10 mouse cellular contexts compared by ENCODE assay signal in genomic region chr1:39349001-39349400, GRCm38 (mm10). TPM values are rescaled to one million over a fixed set of nuclear protein-coding genes. Genes with fewer than 3 reads are reported as not detected.
DNase-seq lines count a peak whose midpoint lies in the region; TF ChIP-seq lines count a peak whose summit lies in the region.
"Had no signal": no experiment of that assay in that cellular context is flagged by ENCODE, and none has a peak within 500 bp of the region (broad histone marks: within the 10 kb centered on the region; RNA-seq: fewer than 3 reads in every experiment).

No protein-coding gene starts in this region.

- TF ChIP-seq CTCF in kidney, adult 2 months (conservative IDR thresholded peaks at IDR 0.05; ENCODE audit: insufficient read depth, insufficient read length, low read depth, low read length) = no peak

- TF ChIP-seq POLR2A in kidney, adult 2 months (IDR thresholded peaks at IDR 0.05; ENCODE audit: low read depth, low read length) = no peak

- H3K4me3 ChIP-seq in kidney, adult 2 months (ENCODE audit: insufficient read depth, low read depth, low read length) = no peak overlapping the region
- H3K4me3 ChIP-seq: neural tube, embryonic 13.5 days had no signal

- 87% methylated on average over 1 of the region's 1 CpGs for WGBS in kidney, adult 2 months

- no peak overlapping the region for H3K27ac ChIP-seq in kidney, adult 2 months (ENCODE audit: insufficient read depth, low read depth, low read length)
- H3K27ac ChIP-seq: neural tube, embryonic 13.5 days had no signal

- H3K27me3 ChIP-seq in kidney, adult 2 months (replicated peaks; ENCODE audit: control insufficient read depth, insufficient read depth, low read length) = no peaks in the 10 kb centered on the region
- H3K27me3 ChIP-seq: neural tube, embryonic 13.5 days had no signal

- H3K4me1 ChIP-seq in kidney, adult 2 months (ENCODE audit: control insufficient read depth, insufficient read depth, low read length) = no peaks in the 10 kb centered on the region
- H3K4me1 ChIP-seq: neural tube, embryonic 13.5 days had no signal

- no peaks in the 10 kb centered on the region for H3K36me3 ChIP-seq in kidney, adult 2 months (ENCODE audit: control insufficient read depth, insufficient read depth, low read length)
- H3K36me3 ChIP-seq: neural tube, embryonic 13.5 days had no signal

- peak; percentile 33 for DNase-seq in retina, postnatal 1 day
- no peak for DNase-seq in retina, embryonic 14.5 days (ENCODE audit: low spot score)
- DNase-seq in cerebellum, adult 18-20 months = peak; percentile 61 to 65
- peak; percentile 78 for DNase-seq in layer of hippocampus, adult 11-12 months (ENCODE audit: low spot score)
- peak; percentile 57 for DNase-seq in right cerebral cortex, postnatal 14 days
- no peak for DNase-seq in kidney, adult 2 months
- no peak for DNase-seq in kidney, postnatal 36 days
- DNase-seq: gastrocnemius, postnatal 25 days; kidney, postnatal 10 days had no signal

RNA-seq across cellular contexts. Expression of gene Rpl31, which starts 18.6 kb away (rescaled TPM):
- 209 and 261 TPM in 2 replicates for polyA plus RNA-seq in kidney, adult 2 months (2012; rRNA removed)

Comparison
In these comparisons a context has a peak if more than half of its experiments do, and no peak if none do; other contexts are left out.
1. DNase-seq: peak in retina, postnatal 1 day (single experiment), cerebellum, adult 18-20 months (2 of 2), layer of hippocampus, adult 11-12 months (single experiment) and right cerebral cortex, postnatal 14 days (single experiment); none in retina, embryonic 14.5 days (single experiment), kidney, adult 2 months (single experiment) and kidney, postnatal 36 days (0 of 2).